In the genomic region with DNA sequence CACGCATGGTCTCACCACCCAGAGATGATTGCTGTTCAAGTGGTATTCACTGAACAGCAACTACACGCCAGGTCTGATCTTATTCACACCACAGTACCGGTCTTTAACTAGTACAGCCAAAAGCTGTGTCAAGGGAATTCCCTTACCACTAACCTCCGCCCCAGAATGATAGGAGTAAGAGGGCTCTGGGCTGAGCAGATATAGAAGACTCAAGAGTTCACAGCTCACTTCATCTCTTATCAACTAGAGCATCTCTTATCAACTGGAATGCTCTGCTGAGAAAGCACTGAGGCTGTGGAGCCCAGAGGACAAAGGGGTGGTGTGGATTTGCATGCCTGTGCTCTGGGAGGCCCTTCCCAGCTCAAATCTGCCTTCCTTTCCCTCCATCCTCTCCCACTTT, we compare ENCODE assay signal across 32 mouse cellular contexts. TPM values are rescaled to one million over a fixed set of nuclear protein-coding genes. Genes with fewer than 3 reads are reported as not detected.
A peak's percentile ranks its signal among the peaks of the same experiment; 100 is the strongest.
DNase-seq lines count a peak whose midpoint lies in the region; ATAC-seq and TF ChIP-seq lines count a peak whose summit lies in the region.
"Had no signal": no experiment of that assay in that cellular context is flagged by ENCODE, and none has a peak within 500 bp of the region (broad histone marks: within the 10 kb centered on the region; RNA-seq: fewer than 3 reads in every experiment).

No protein-coding gene starts in this region.

- H3K27ac ChIP-seq in heart, embryonic 12.5 days (ENCODE audit: poor library complexity, severe bottlenecking) = 0 out of 2 replicates have a peak overlapping the region, but pooled peaks have one; percentile 11
- H3K27ac ChIP-seq in heart, adult 2 months = no peak overlapping the region
- H3K27ac ChIP-seq: embryonic facial prominence, embryonic 12.5 days; embryonic facial prominence, embryonic 15.5 days; gastrocnemius, adult 2 months; heart, embryonic 10.5 days; hindbrain, embryonic 14.5 days; hindbrain, postnatal 0 days had no signal

- DNase-seq in heart, adult 2 months = no peak
- DNase-seq in A20 (ENCODE audit: low read depth, low spot score) (peak; percentile 10), G1E (ENCODE audit: low spot score) (no peak)
- no peak for DNase-seq in B cell, adult 2 months
- no peak for DNase-seq in right cerebral cortex, postnatal 25 days
- DNase-seq: adrenal gland, adult 2 months; adrenal gland, postnatal 14 days; cerebellum, adult 11 months; cerebellum, adult 2 months; cerebellum, adult 9-11 months; cerebellum, postnatal 25 days; forebrain, postnatal 0 days; gastrocnemius, adult 2 months; gastrocnemius, postnatal 25 days; heart, postnatal 10 days; heart, postnatal 4 days; kidney, adult 18-20 months had no signal

- no peak for TF ChIP-seq EP300 in heart, adult 2 months (IDR thresholded peaks at IDR 0.05; ENCODE audit: insufficient read depth, low read depth, low read length)

- H3K79me2 ChIP-seq in heart, adult 2 months (replicated peaks; ENCODE audit: control insufficient read depth, insufficient read depth, low read length) = no peaks in the 10 kb centered on the region

- peaks cover 6% of the 10 kb centered on the region for H3K4me1 ChIP-seq in heart, embryonic 12.5 days (replicated peaks)
- H3K4me1 ChIP-seq in heart, adult 2 months (ENCODE audit: control insufficient read depth, insufficient read depth, low read length) = no peaks in the 10 kb centered on the region
- H3K4me1 ChIP-seq in G1E (ENCODE audit: insufficient read depth, low read depth, low read length) = peaks cover 39% of the 10 kb centered on the region

- H3K36me3 ChIP-seq in heart, embryonic 12.5 days = no peaks in the 10 kb centered on the region
- no peaks in the 10 kb centered on the region for H3K36me3 ChIP-seq in heart, adult 2 months (ENCODE audit: control insufficient read depth, insufficient read depth, low read length)
- no peaks in the 10 kb centered on the region for H3K36me3 ChIP-seq in G1E (replicated peaks)
- H3K36me3 ChIP-seq: embryonic facial prominence, embryonic 12.5 days; embryonic facial prominence, embryonic 15.5 days; heart, embryonic 10.5 days had no signal

- 63% methylated on average over 4 of the region's 4 CpGs for WGBS in heart, embryonic 12.5 days
- WGBS in heart, adult 2 months = 71% methylated on average over 4 of the region's 4 CpGs

- H3K9me3 ChIP-seq in heart, embryonic 12.5 days (replicated peaks) = no peaks in the 10 kb centered on the region
- no peaks in the 10 kb centered on the region for H3K9me3 ChIP-seq in G1E (replicated peaks)
- H3K9me3 ChIP-seq: embryonic facial prominence, embryonic 12.5 days; embryonic facial prominence, embryonic 15.5 days; heart, embryonic 10.5 days had no signal

- no peak overlapping the region for H3K9ac ChIP-seq in heart, embryonic 12.5 days
- H3K9ac ChIP-seq in heart, adult 2 months (ENCODE audit: low read depth, low read length) = no peak overlapping the region
- H3K9ac ChIP-seq: embryonic facial prominence, embryonic 12.5 days; embryonic facial prominence, embryonic 15.5 days; forebrain, postnatal 0 days; hindbrain, embryonic 14.5 days had no signal

- intact Hi-C loops in heart, adult 2 months (cut with DNase I) = no loop called here

- TF ChIP-seq CTCF in heart, adult 2 months (IDR thresholded peaks at IDR 0.05) = no peak
- TF ChIP-seq CTCF in G1E (IDR thresholded peaks at IDR 0.05; ENCODE audit: low read depth, low read length) = no peak

- no peaks in the 10 kb centered on the region for H3K27me3 ChIP-seq in heart, embryonic 12.5 days (replicated peaks)
- H3K27me3 ChIP-seq in heart, adult 2 months (ENCODE audit: control insufficient read depth, insufficient read depth, low read length) = no peaks in the 10 kb centered on the region
- H3K27me3 ChIP-seq in G1E (ENCODE audit: insufficient read depth, low read length) = peaks cover 16% of the 10 kb centered on the region
- H3K27me3 ChIP-seq: embryonic facial prominence, embryonic 12.5 days; embryonic facial prominence, embryonic 15.5 days had no signal

- H3K4me3 ChIP-seq in heart, embryonic 12.5 days = no peak overlapping the region
- no peak overlapping the region for H3K4me3 ChIP-seq in heart, adult 2 months
- H3K4me3 ChIP-seq in G1E (ENCODE audit: low read depth, low read length) = no peak overlapping the region; the same call in 1 of the 2 replicates
- H3K4me3 ChIP-seq: embryonic facial prominence, embryonic 12.5 days; embryonic facial prominence, embryonic 15.5 days; gastrocnemius, adult 2 months; heart, embryonic 10.5 days had no signal

- H3K4me2 ChIP-seq in heart, embryonic 12.5 days = no peak overlapping the region
- H3K4me2 ChIP-seq: embryonic facial prominence, embryonic 12.5 days; embryonic facial prominence, embryonic 15.5 days; hindbrain, embryonic 14.5 days had no signal

- no peak for TF ChIP-seq POLR2A in heart, adult 2 months (IDR thresholded peaks at IDR 0.05; ENCODE audit: insufficient read depth, low read depth, low read length)

- ATAC-seq in heart, embryonic 12.5 days (ENCODE audit: insufficient number of reproducible peaks, low FRiP score) = no peak
- peak; percentile 90 for ATAC-seq in G1E (ENCODE audit: extremely low read depth, insufficient number of reproducible peaks, low FRiP score, poor library complexity, severe bottlenecking)
- ATAC-seq: forebrain, embryonic 14.5 days; forebrain, postnatal 0 days; hindbrain, postnatal 0 days; inflammation-experienced regulatory T-cells, adult 6 months; intestine, embryonic 16.5 days had no signal

RNA-seq across cellular contexts. Expression of a gene that starts 25.4 kb away (rescaled TPM):
- polyA plus RNA-seq in heart, embryonic 12.5 days (2016; fragmentation: Nextera tagmentation; extraction: Ambion mirVana) = 8.1 and 8.6 TPM in 2 replicates
- 1 to 10 TPM; 5.1 to 6.6 TPM for total RNA-seq in heart, adult 2 months (2021)
- polyA plus RNA-seq in heart, adult 2 months (2012; rRNA removed) = 4.7 and 6.4 TPM in 2 replicates
- total RNA-seq in G1E (2014; fragmentation: Nextera tagmentation) = not detected in 2 replicates
- total RNA-seq in G1E (2017) = 2.1 TPM in 2 replicates
- polyA plus RNA-seq in G1E (2012) = 0.04 and 0.12 TPM in 2 replicates
- total RNA-seq: MEL had no signal

RNA-seq across cellular contexts. Expression of a gene that starts 39.5 kb away (rescaled TPM):
- polyA plus RNA-seq in heart, embryonic 12.5 days (2016; fragmentation: Nextera tagmentation; extraction: Ambion mirVana) = not detected in 2 replicates
- not detected for total RNA-seq in heart, adult 2 months (2021)
- 1.7 TPM in 1 of 2 replicates, not detected in the other for polyA plus RNA-seq in heart, adult 2 months (2012; rRNA removed)
- total RNA-seq in G1E (2014; fragmentation: Nextera tagmentation) = not detected in 2 replicates
- total RNA-seq in G1E (2017) = not detected in 2 replicates
- polyA plus RNA-seq in G1E (2012) = not detected in 2 replicates
- total RNA-seq: adrenal gland, adult 2 months; adrenal gland, postnatal 14 days; adrenal gland, postnatal 4 days; common myeloid progenitor, adult 5-6 weeks; gastrocnemius, adult 2 months; gastrocnemius, postnatal 25 days; heart, postnatal 10 days; heart, postnatal 4 days had no signal
- polyA plus RNA-seq: adrenal gland, adult 2 months; embryonic facial prominence, embryonic 12.5 days; forebrain, embryonic 11.5 days; frontal cortex, adult 2 months; heart, embryonic 10.5 days; heart, embryonic 14.5 days; inflammation-experienced regulatory T-cells, adult 6 months had no signal

RNA-seq across cellular contexts. Expression of a gene that starts 53.4 kb away (rescaled TPM):
- polyA plus RNA-seq in heart, embryonic 12.5 days (2016; fragmentation: Nextera tagmentation; extraction: Ambion mirVana) = 0.18 and 0.23 TPM in 2 replicates
- under 1 TPM; 0.64 to 0.81 TPM for total RNA-seq in heart, adult 2 months (2021)
- polyA plus RNA-seq in heart, adult 2 months (2012; rRNA removed) = 0.33 and 0.47 TPM in 2 replicates
- total RNA-seq in G1E (2014; fragmentation: Nextera tagmentation) (not detected in 2 replicates), G1E (2017) (under 0.01 and 0.49 TPM in 2 replicates)
- not detected in 2 replicates for polyA plus RNA-seq in G1E (2012)
- total RNA-seq: gastrocnemius, adult 2 months; MEL had no signal
